Mouse (Mus musculus) thymus, adult 2 months (tissue): ENCODE measurements at regions not wholly inside any gene's neighbourhood (a gene's known extent, or its start where the extent isn't known, plus 50 kb on each side); places are given as distances from the start of the nearest gene placed in this dataset.

Experiments
- DNase-seq: peaks from one replicate; pipeline ENCODE4 v3.0.0; 2021
- H3K27ac ChIP-seq: fragments of 200-500 bp; 2 replicates; pipeline ENCODE4 v1.5.1; 2012; ENCODE audit warnings: low read length, control low read depth; ENCODE audit not compliant: control insufficient read depth, insufficient read depth
- H3K27me3 ChIP-seq: fragments of 200-500 bp; 2 replicates; pipeline ENCODE4 v1.6.1; 2012; ENCODE audit warnings: mild to moderate bottlenecking, low read length, moderate library complexity, mixed read lengths; ENCODE audit not compliant: control insufficient read depth, insufficient read depth
- H3K36me3 ChIP-seq: fragments of 200-500 bp; 2 replicates; pipeline ENCODE4 v1.6.1; 2012; ENCODE audit warnings: mild to moderate bottlenecking, low read length, moderate library complexity; ENCODE audit not compliant: control insufficient read depth, insufficient read depth
- H3K4me1 ChIP-seq: fragments of 200-500 bp; replicated peaks from 2 replicates; pipeline ENCODE4 v1.6.1; 2012; ENCODE audit warnings: low read length; ENCODE audit not compliant: control insufficient read depth, insufficient read depth
- H3K4me3 ChIP-seq: fragments of 200-500 bp; 2 replicates; pipeline ENCODE4 v1.5.1; 2012; ENCODE audit warnings: mild to moderate bottlenecking, low read length, control low read depth, moderate library complexity; ENCODE audit not compliant: control insufficient read depth, insufficient read depth
- CTCF ChIP-seq: fragments of 200-500 bp; IDR thresholded peaks from 2 replicates; pipeline ENCODE4 v1.5.1; 2012; ENCODE audit warnings: mild to moderate bottlenecking, control low read depth, low read length, moderate library complexity, borderline replicate concordance; ENCODE audit not compliant: control insufficient read depth, poor library complexity, insufficient read depth; ENCODE audit errors: extremely low read depth
- POLR2A ChIP-seq: fragments of 200-500 bp; IDR thresholded peaks from 2 replicates; pipeline ENCODE4 v1.6.1; 2012; ENCODE audit warnings: mild to moderate bottlenecking, low read length, control low read depth, moderate library complexity; ENCODE audit not compliant: control insufficient read depth, poor library complexity, insufficient read depth; ENCODE audit errors: extremely low read depth
- WGBS: fragments of 180-500 bp; shearing (Covaris S2); methylation state at CpG from one replicate; pipeline ENCODE4 v1.1.7; 2018; 5-methylcytosine and 5-hydroxymethylcytosine counted together

GRCm38 (mm10) chr12:119082781-119083180 is 116.6 kb upstream of the Abcb5 start:
- DNase-seq = no peak
- Histone ChIP-seq H3K27me3 (no peaks in the 10 kb centered on the region), H3K36me3 (no peaks in the 10 kb centered on the region), H3K4me1 (no peaks in the 10 kb centered on the region), H3K4me3 (no peak overlapping the region), H3K27ac (no peak overlapping the region)
- TF ChIP-seq CTCF (no peak), POLR2A (no peak)

- no peaks in the 10 kb centered on the region for H3K27me3 ChIP-seq
- no peaks in the 10 kb centered on the region for H3K4me1 ChIP-seq
- H3K4me3 ChIP-seq = no peak overlapping the region
- 81% methylated on average over 1 of the region's 1 CpGs for WGBS
- H3K36me3 ChIP-seq = no peaks in the 10 kb centered on the region
- H3K27ac ChIP-seq = no peak overlapping the region
- TF ChIP-seq POLR2A (no peak), CTCF (no peak)
- DNase-seq = no peak
Observed at GRCm38 (mm10) chr12:119075825-119076224, 109.6 kb upstream of the Abcb5 start.

GRCm38 (mm10) chr12:119074742-119075478 is 108.7 kb upstream of the Abcb5 start:
- Histone ChIP-seq H3K36me3 (no peaks in the 10 kb centered on the region), H3K4me3 (no peak overlapping the region), H3K27me3 (no peaks in the 10 kb centered on the region), H3K27ac (no peak overlapping the region), H3K4me1 (no peaks in the 10 kb centered on the region)
- no peak for TF ChIP-seq CTCF
- DNase-seq = no peak
- WGBS = 98% methylated on average over 2 of the region's 2 CpGs

GRCm38 (mm10) chr12:119074147-119074546 is 107.9 kb upstream of the Abcb5 start:
- no peaks in the 10 kb centered on the region for H3K36me3 ChIP-seq
- no peaks in the 10 kb centered on the region for H3K27me3 ChIP-seq
- no peak overlapping the region for H3K27ac ChIP-seq
- H3K4me3 ChIP-seq = no peak overlapping the region
- no peak for DNase-seq
- no peak for TF ChIP-seq POLR2A
- no peak for TF ChIP-seq CTCF
- no peaks in the 10 kb centered on the region for H3K4me1 ChIP-seq

GRCm38 (mm10) chr12:119070963-119071362 is 104.7 kb upstream of the Abcb5 start:
- 85% methylated on average over 1 of the region's 1 CpGs for WGBS
- H3K4me3 ChIP-seq = no peak overlapping the region
- no peak for TF ChIP-seq CTCF
- TF ChIP-seq POLR2A = no peak
- H3K4me1 ChIP-seq = no peaks in the 10 kb centered on the region
- no peaks in the 10 kb centered on the region for H3K36me3 ChIP-seq
- H3K27ac ChIP-seq = no peak overlapping the region
- DNase-seq = no peak
- H3K27me3 ChIP-seq = no peaks in the 10 kb centered on the region

GRCm38 (mm10) chr12:119070446-119070845 is 104.2 kb upstream of the Abcb5 start:
- H3K4me3 ChIP-seq = no peak overlapping the region
- 12% methylated on average over 1 of the region's 1 CpGs for WGBS
- H3K36me3 ChIP-seq = no peaks in the 10 kb centered on the region
- TF ChIP-seq CTCF = no peak
- TF ChIP-seq POLR2A = no peak
- no peak for DNase-seq
- H3K27ac ChIP-seq = no peak overlapping the region
- H3K27me3 ChIP-seq = no peaks in the 10 kb centered on the region
- H3K4me1 ChIP-seq = no peaks in the 10 kb centered on the region

- Histone ChIP-seq H3K4me1 (no peaks in the 10 kb centered on the region), H3K4me3 (no peak overlapping the region), H3K36me3 (no peaks in the 10 kb centered on the region), H3K27ac (no peak overlapping the region), H3K27me3 (no peaks in the 10 kb centered on the region)
- DNase-seq = no peak
- TF ChIP-seq POLR2A = no peak
- TF ChIP-seq CTCF = no peak
- 35% methylated on average over 3 of the region's 3 CpGs for WGBS
Observed at GRCm38 (mm10) chr12:119069747-119070146, 103.5 kb upstream of the Abcb5 start.
